Mouse (Mus musculus): Measurements from ENCODE around the gene Prpf19. TPM values are rescaled to one million over a fixed set of nuclear protein-coding genes. Genes with fewer than 3 reads are reported as not detected.

The Prpf19 gene
- polyA plus RNA-seq, 2 experiments from 2014 or later: 11.7 to 29.4 TPM

- ATAC-seq: no peak
Observed at GRCm38 (mm10) chr19:10895708-10896107, 677 bp downstream of the Prpf19 start.

GRCm38 (mm10) chr19:10896849-10897248 is 1.8 kb downstream of the Prpf19 start:
- no peak for ATAC-seq

GRCm38 (mm10) chr19:10897491-10897890 is 2.5 kb downstream of the Prpf19 start:
- ATAC-seq: no peak

GRCm38 (mm10) chr19:10900315-10900714 is 5.3 kb downstream of the Prpf19 start:
- ATAC-seq: no peak

- no peak for ATAC-seq
Observed at GRCm38 (mm10) chr19:10901046-10901445, 6.0 kb downstream of the Prpf19 start.

GRCm38 (mm10) chr19:10904512-10904911 is 9.5 kb downstream of the Prpf19 start:
- ATAC-seq: no peak

- ATAC-seq: no peak
Observed at GRCm38 (mm10) chr19:10904927-10905727, 10.1 kb downstream of the Prpf19 start.

- ATAC-seq: no peak
Observed at GRCm38 (mm10) chr19:10905728-10906000, 10.6 kb downstream of the Prpf19 start.

- ATAC-seq: peak; percentile 54
Observed at GRCm38 (mm10) chr19:10907891-10908290, 12.9 kb downstream of the Prpf19 start.

- no peak for ATAC-seq
Observed at GRCm38 (mm10) chr19:10909087-10909721, 14.2 kb downstream of the Prpf19 start.

- ATAC-seq: no peak
Observed at GRCm38 (mm10) chr19:10914291-10914690, 19.3 kb downstream of the Prpf19 start.

- no peak for ATAC-seq
Observed at GRCm38 (mm10) chr19:10914870-10915269, 19.8 kb downstream of the Prpf19 start.

- ATAC-seq: no peak
Observed at GRCm38 (mm10) chr19:10916506-10916905, 21.5 kb downstream of the Prpf19 start.

GRCm38 (mm10) chr19:10918321-10918991 is 23.4 kb downstream of the Prpf19 start:
- ATAC-seq: no peak

GRCm38 (mm10) chr19:10920532-10920931 is 25.5 kb downstream of the Prpf19 start, which contains the start of gene Zp1:
TSS of gene Zp1 (minus strand) at chr19:10920632.
- ATAC-seq: no peak

- no peak for ATAC-seq
Observed at GRCm38 (mm10) chr19:10921058-10921457, 26.0 kb downstream of the Prpf19 start.

GRCm38 (mm10) chr19:10924220-10924619 is 29.2 kb downstream of the Prpf19 start:
- ATAC-seq: no peak

GRCm38 (mm10) chr19:10926123-10926621 is 31.1 kb downstream of the Prpf19 start:
- ATAC-seq: no peak

GRCm38 (mm10) chr19:10926666-10927065 is 31.6 kb downstream of the Prpf19 start:
- no peak for ATAC-seq

GRCm38 (mm10) chr19:10930641-10931040 is 35.6 kb downstream of the Prpf19 start:
- no peak for ATAC-seq

GRCm38 (mm10) chr19:10935029-10935428 is 40.0 kb downstream of the Prpf19 start:
- no peak for ATAC-seq

GRCm38 (mm10) chr19:10936077-10936476 is 41.0 kb downstream of the Prpf19 start:
- ATAC-seq: no peak

GRCm38 (mm10) chr19:10937110-10937563 is 42.1 kb downstream of the Prpf19 start, which contains the start of gene Ptgdr2:
TSS of gene Ptgdr2 (plus strand) at chr19:10937160.
- no peak for ATAC-seq

Data from activated CD4-positive, CD25-positive, alpha-beta regulatory T cell, adult 4 months (primary cell).